Mouse (Mus musculus) liver, embryonic 14.5 days (tissue): Measurements from ENCODE around the gene Bcl2l13.

Experiments used
- CTCF ChIP-seq: IDR thresholded peaks from 2 replicates; pipeline ENCODE4 v1.5.1; 2016; ENCODE audit warnings: antibody characterized with exemption, low read depth, control low read depth
- EP300 ChIP-seq: IDR thresholded peaks from 2 replicates; pipeline ENCODE4 v1.6.1; 2016; ENCODE audit warnings: antibody characterized with exemption, low read depth

DNA sequence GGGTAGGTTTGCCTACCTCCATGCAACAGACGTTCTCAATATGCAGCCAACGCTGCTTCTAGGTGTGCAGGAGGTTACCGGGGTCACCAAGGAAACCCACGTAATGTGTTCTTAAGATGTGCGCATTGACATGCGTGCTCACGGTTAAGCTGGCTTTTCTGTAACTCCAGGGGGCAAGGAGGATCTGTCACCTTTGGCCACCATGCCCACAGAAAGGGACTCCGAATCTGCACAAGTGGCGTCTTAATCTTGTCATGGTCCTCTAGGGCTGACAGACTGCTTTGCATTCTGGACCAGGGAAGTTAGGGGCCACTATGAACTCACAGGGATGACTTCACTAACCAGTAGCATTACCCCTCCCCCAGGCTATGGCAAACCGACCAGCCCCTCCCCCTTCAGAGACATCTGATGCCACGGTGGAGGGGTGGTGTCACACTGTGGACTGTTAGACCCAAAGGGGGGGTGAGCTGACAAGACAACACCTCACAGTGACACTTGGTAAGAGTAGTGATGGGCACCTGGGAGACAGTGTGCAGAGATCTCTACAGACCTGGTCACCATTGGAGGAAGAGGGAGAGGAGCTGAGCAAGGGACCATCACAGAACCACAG lies 102.1 kb downstream of the Bcl2l13 start:
- no peak for TF ChIP-seq CTCF
- no peak for TF ChIP-seq EP300
